Mouse (Mus musculus): ENCODE results near the gene Cxcl17. TPM values are rescaled to one million over a fixed set of nuclear protein-coding genes. Genes with fewer than 3 reads are reported as not detected.

The Cxcl17 gene
- not detected for polyA plus RNA-seq (2017; shearing (Covaris generic))

DNA sequence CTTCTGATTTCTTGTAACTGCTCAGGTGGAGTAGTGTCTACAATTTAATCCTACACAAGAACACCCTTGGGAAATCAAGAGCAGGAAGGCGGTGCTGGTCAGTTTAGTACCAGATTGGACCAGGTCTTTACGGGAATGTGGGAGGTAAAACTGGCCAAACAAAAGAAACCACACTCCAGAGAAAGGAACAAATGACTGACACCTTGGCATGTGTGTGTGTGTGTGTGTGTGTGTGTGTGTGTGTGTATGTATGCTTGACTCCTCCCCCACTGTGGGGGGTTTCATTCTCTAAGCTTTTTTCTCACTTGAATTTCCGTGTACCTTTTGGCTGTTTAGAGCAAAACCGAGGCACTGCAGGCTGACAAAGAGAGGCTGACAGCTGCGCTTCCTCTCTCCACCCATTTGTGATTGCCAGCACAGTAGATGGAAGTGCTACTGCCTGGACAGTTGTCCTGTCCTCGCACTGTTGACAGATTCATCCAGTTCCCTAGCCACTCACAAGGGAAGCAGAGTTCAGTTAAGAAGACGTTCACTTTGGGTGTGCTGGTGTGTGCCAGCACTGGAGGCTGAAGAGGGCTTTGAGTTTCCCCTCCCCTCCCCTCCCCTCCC lies at the start of gene Cxcl17:
TSS of gene Cxcl17 (minus strand) at position 54 of the 609 bp plus-strand sequence.

DNA sequence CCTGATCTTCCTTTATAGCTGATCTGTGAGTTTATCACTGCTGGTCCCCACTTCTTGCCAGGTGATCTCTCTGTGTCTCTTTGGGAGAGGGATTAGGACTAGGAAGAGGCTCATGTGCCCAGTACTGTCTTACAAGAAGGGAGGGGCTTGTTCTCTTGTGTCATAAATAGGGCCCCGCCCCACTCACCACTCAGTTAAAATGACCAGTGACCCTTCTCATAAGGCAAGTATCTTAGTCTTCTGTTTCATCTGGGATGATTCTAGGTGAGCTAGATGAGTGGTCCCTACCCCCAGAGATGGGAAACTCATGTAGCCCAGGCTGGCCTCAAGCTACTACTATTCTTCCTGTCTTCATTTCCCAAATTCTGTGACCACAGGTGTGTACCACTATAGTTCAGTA lies 14.1 kb downstream of the Cxcl17 start, which contains the start of gene Lipe:
TSS of gene Lipe (minus strand) at position 101 of the 400 bp plus-strand sequence.

DNA sequence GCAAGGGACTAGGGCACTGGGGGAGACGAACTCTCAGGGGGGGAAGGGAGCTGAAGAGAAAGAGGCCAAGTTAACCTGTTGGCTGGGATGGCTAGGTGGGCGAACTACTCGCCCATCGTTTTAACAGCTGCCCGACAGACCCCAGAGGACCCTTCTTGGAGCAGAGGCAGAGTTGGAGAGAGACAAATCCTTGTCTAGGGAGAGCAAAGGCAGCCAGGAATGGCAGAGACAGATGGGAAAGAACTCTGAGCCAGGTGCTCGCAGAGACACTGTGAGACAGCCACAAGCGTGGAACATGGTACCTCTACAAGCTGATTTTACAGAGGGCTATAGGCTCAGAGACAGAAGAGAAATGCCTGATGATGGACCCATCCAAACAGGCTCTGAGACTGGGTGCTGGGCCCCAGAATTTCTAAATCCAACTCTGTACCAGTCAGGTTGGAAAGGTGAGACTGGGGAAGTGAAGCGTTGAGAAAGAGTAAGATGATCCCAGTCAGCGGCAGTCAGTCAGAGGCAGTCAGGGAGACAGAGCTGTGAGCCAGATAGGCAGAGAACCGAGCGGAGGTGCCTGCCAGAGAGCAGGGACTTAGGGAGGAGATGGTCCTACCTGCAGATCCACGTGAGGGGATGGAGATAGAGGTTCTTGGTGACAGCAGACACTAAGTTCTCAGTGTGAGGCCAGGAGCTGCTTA lies 43.5 kb downstream of the Cxcl17 start, which contains the start of gene Cnfn:
TSS of gene Cnfn (minus strand) at position 667 of the 692 bp plus-strand sequence.

Other genes with a start within 250 kb of the Cxcl17 start
- gene Pou2f2, start 233.2 kb downstream of the Cxcl17 start, polyA plus RNA-seq (2017; shearing (Covaris generic)) = 7.1 TPM
- gene Dedd2, start 192.3 kb downstream of the Cxcl17 start, polyA plus RNA-seq (2017; shearing (Covaris generic)) = 133 TPM
- 2.0 TPM for gene Zfp526, start 191.5 kb downstream of the Cxcl17 start, polyA plus RNA-seq (2017; shearing (Covaris generic))
- 90.3 TPM for gene Gsk3a, start 175.0 kb downstream of the Cxcl17 start, polyA plus RNA-seq (2017; shearing (Covaris generic))
- 7.3 TPM for gene Erf, start 162.1 kb downstream of the Cxcl17 start, polyA plus RNA-seq (2017; shearing (Covaris generic))
- 43.5 TPM for gene Cic, start 145.2 kb downstream of the Cxcl17 start, polyA plus RNA-seq (2017; shearing (Covaris generic))
- gene Pafah1b3, start 114.9 kb downstream of the Cxcl17 start, polyA plus RNA-seq (2017; shearing (Covaris generic)) = 9.6 TPM
- gene Prr19, start 111.5 kb downstream of the Cxcl17 start, polyA plus RNA-seq (2017; shearing (Covaris generic)) = not detected
- gene Tmem145, start 106.8 kb downstream of the Cxcl17 start, polyA plus RNA-seq (2017; shearing (Covaris generic)) = not detected
- not detected for gene Megf8, start 95.7 kb downstream of the Cxcl17 start, polyA plus RNA-seq (2017; shearing (Covaris generic))
- not detected for gene Cnfn, start 43.2 kb downstream of the Cxcl17 start, polyA plus RNA-seq (2017; shearing (Covaris generic))
- 9.5 TPM for gene Lipe, start 14.2 kb downstream of the Cxcl17 start, polyA plus RNA-seq (2017; shearing (Covaris generic))
- gene Ceacam1, start 64.7 kb upstream of the Cxcl17 start, polyA plus RNA-seq (2017; shearing (Covaris generic)) = 0.40 TPM
- gene Ceacam2, start 127.0 kb upstream of the Cxcl17 start, polyA plus RNA-seq (2017; shearing (Covaris generic)) = not detected
- gene Erich4, start 203.0 kb upstream of the Cxcl17 start, polyA plus RNA-seq (2017; shearing (Covaris generic)) = not detected
- 91.4 TPM for gene Dmac2, start 206.5 kb upstream of the Cxcl17 start, polyA plus RNA-seq (2017; shearing (Covaris generic))
- 0.49 TPM for gene B3gnt8, start 213.8 kb upstream of the Cxcl17 start, polyA plus RNA-seq (2017; shearing (Covaris generic))
- gene Bckdha, start 246.1 kb upstream of the Cxcl17 start, polyA plus RNA-seq (2017; shearing (Covaris generic)) = 36.7 TPM
- gene Exosc5, start 246.3 kb upstream of the Cxcl17 start, polyA plus RNA-seq (2017; shearing (Covaris generic)) = 64.7 TPM

Measured in naive thymus-derived CD4-positive, alpha-beta T cell, adult 5 months (primary cell).